Mouse (Mus musculus) layer of hippocampus, adult 18-20 months (tissue): ENCODE data around the gene St7. TPM values are rescaled to one million over a fixed set of nuclear protein-coding genes. Genes with fewer than 3 reads are reported as not detected.
"Not testable (repeated sequence)": the region's sequence is repeated elsewhere in the genome, so short reads cannot be mapped to it uniquely, and the experiment has no call there.

Experiments
- DNase-seq, 2 experiments: peaks; one replicate each; pipeline ENCODE4 v3.0.0; 2022; ENCODE audit warnings: low spot score in 2 of 2
- long read RNA-seq: library from polyadenylated mRNA; stranded (forward); transcript quantifications from one replicate; pipeline ENCODE4 v2.0.0, GENCODE M21; 2021
- total RNA-seq, 2 experiments: library from RNA; stranded (reverse); gene quantifications; 2 replicates each; pipeline ENCODE4 v1.2.3; 2021

The St7 gene
- total RNA-seq = 10 to 100 TPM; 47.4 to 47.7 TPM
- long read RNA-seq, transcript St7-203 (16 exons, 2,288 nt) = major isoform, 21 of 36 reads
- long read RNA-seq, partial matches to known transcripts = 7 of 36 reads
- long read RNA-seq, other reads (novel, unspliced or antisense) = 3 of 36 reads

- DNase-seq = no peak
Measured at GRCm38 (mm10) chr6:17692647-17693046, at the start of gene St7. St7 (plus strand) TSS chr6:17692933.

GRCm38 (mm10) chr6:17646107-17646506 lies 46.6 kb upstream of the St7 start:
- DNase-seq = no peak

- DNase-seq = no peak
Measured at GRCm38 (mm10) chr6:17652132-17652531, 40.6 kb upstream of the St7 start.

- DNase-seq = no peak
Measured at GRCm38 (mm10) chr6:17655080-17655479, 37.7 kb upstream of the St7 start.

- DNase-seq = peak; percentile 87 to 95
Measured at GRCm38 (mm10) chr6:17657308-17657707, 35.4 kb upstream of the St7 start.

GRCm38 (mm10) chr6:17665348-17665747 lies 27.4 kb upstream of the St7 start:
- DNase-seq = no peak

GRCm38 (mm10) chr6:17666024-17666423 lies 26.7 kb upstream of the St7 start:
- no peak for DNase-seq

- no peak for DNase-seq
Measured at GRCm38 (mm10) chr6:17667813-17668212, 24.9 kb upstream of the St7 start.

- DNase-seq = no peak
Measured at GRCm38 (mm10) chr6:17668334-17668733, 24.4 kb upstream of the St7 start.

- DNase-seq = no peak
Measured at GRCm38 (mm10) chr6:17669826-17670225, 22.9 kb upstream of the St7 start.

GRCm38 (mm10) chr6:17675019-17675756 lies 17.5 kb upstream of the St7 start:
- DNase-seq = peak; percentile 27 to 54

GRCm38 (mm10) chr6:17677008-17677407 lies 15.7 kb upstream of the St7 start:
- DNase-seq = no peak

GRCm38 (mm10) chr6:17680266-17680925 lies 12.3 kb upstream of the St7 start:
- DNase-seq = no peak

- DNase-seq = no peak
Measured at GRCm38 (mm10) chr6:17681810-17682209, 10.9 kb upstream of the St7 start.

GRCm38 (mm10) chr6:17688676-17689075 lies 4.1 kb upstream of the St7 start:
- DNase-seq = no peak

GRCm38 (mm10) chr6:17693726-17694549 lies 1.2 kb downstream of the St7 start:
- peak; percentile 38 to 59 for DNase-seq

- DNase-seq = peak; percentile 36 to 58
Measured at GRCm38 (mm10) chr6:17694550-17694951, 1.8 kb downstream of the St7 start.

GRCm38 (mm10) chr6:17696321-17696734 lies 3.6 kb downstream of the St7 start:
- DNase-seq = peak; percentile 19 to 63

GRCm38 (mm10) chr6:17700936-17701612 lies 8.3 kb downstream of the St7 start:
- no peak for DNase-seq

- DNase-seq = not testable (repeated sequence)
Measured at GRCm38 (mm10) chr6:17704038-17704437, 11.3 kb downstream of the St7 start.

GRCm38 (mm10) chr6:17705973-17706372 lies 13.2 kb downstream of the St7 start:
- DNase-seq = no peak
